In the genomic region with DNA sequence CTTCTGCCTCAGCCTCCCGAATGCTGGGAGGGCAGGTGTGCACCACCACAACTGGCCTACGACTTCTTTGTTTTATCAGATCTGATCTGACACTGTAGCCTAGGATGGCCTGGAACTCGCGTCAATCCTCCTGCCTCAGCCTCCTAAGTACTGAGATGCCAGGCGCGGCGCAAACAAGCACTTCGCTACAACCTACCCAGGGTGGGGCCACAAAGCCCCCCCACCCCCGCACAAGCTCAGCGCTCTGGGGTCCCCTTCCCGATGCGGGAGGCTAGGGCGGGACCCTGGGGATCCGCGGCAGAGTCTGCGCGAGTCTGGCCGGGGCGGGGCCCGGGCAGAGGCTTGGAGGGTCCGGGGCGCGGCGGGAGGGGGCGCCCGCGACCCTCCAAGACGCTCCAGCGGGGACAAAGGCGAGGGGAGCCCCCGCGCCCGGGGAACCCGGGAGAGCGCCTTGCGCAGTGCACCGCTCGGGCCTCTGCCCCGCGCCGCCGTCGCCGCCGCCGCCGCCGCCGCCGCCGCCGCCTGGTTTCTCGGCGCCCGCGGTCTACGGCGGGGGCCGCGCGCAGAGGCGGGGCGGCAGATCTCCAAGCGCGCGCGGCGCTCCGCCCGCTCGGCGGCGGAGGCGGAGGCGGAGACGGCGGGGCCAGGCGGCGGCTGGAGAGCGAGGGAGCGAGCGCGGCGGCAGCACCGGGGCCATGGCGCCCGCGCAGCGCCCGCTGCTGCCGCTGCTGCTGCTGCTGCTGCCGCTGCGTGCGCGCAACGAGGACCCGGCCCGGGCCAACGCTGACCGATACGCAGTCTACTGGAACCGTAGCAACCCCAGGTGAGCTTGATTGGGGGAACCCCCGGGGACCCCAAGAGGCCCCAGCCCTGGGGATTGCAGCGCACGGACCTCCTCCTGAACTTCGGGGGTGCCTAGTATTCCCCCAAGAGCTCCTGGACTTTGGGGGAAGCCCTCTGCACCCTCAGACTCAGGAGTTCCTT, we compare ENCODE assay signal across 8 mouse cellular contexts. TPM values are rescaled to one million over a fixed set of nuclear protein-coding genes. Genes with fewer than 3 reads are reported as not detected.
DNase-seq lines count a peak whose midpoint lies in the region; ATAC-seq and TF ChIP-seq lines count a peak whose summit lies in the region.

A gene (plus strand): TSS at position 415 of the 984 bp plus-strand sequence.

- ATAC-seq in heart, embryonic 13.5 days (ENCODE audit: extremely low read depth, insufficient number of reproducible peaks, low FRiP score, low TSS enrichment), result 0 out of 2 replicates have a peak, but pooled peaks have one; percentile 19
- peak; percentile 66 for ATAC-seq in neural tube, embryonic 11.5 days (ENCODE audit: insufficient read depth, low FRiP score, low TSS enrichment)

- DNase-seq in heart, adult 2 months, result peak; percentile 68 to 73
- no peak for DNase-seq in heart, adult 9 months (ENCODE audit: low spot score in 2 of 2)
- DNase-seq in CH12.LX (ENCODE audit: extremely low read depth), result no peak
- peak; percentile 59 for DNase-seq in cerebellum, adult 9-10 months
- DNase-seq in left cerebral cortex, postnatal 36 days (ENCODE audit: low spot score in 2 of 2), result peak; percentile 48 to 71
- peak; percentile 86 for DNase-seq in neural tube, embryonic 11.5 days (ENCODE audit: low spot score)
- no peak for DNase-seq in spleen, postnatal 14 days (ENCODE audit: low spot score in 2 of 2)

- TF ChIP-seq RAD21 in CH12.LX (IDR thresholded peaks at IDR 0.05; ENCODE audit: low read depth, low read length), result no peak

- no peaks in the 10 kb centered on the region for H3K79me2 ChIP-seq in heart, adult 2 months (replicated peaks; ENCODE audit: control insufficient read depth, insufficient read depth, low read length)
- H3K79me2 ChIP-seq in CH12.LX (replicated peaks; ENCODE audit: control insufficient read depth, extremely low read depth, insufficient read depth, poor library complexity, severe bottlenecking), result no peaks in the 10 kb centered on the region

- H3K4me2 ChIP-seq in CH12.LX (ENCODE audit: insufficient read depth, low read depth, poor library complexity, severe bottlenecking), result peak within 1 kb of the TSS; percentile 72
- H3K4me2 ChIP-seq in heart, embryonic 13.5 days, result peak within 1 kb of the TSS; percentile 76
- H3K4me2 ChIP-seq in neural tube, embryonic 11.5 days (ENCODE audit: low read depth), result peak within 1 kb of the TSS; percentile 70

- dilution Hi-C loops in CH12.LX (cut with MboI; ENCODE audit: extremely low pct_ligation_motif_present, extremely low pct_unique_long_range_greater_than_20kb, low sequenced_read_pairs), result no loop called here

- no peak for TF ChIP-seq CTCF in heart, adult 2 months (IDR thresholded peaks at IDR 0.05)
- TF ChIP-seq CTCF in CH12.LX (conservative IDR thresholded peaks at IDR 0.05 in 1 of 2, IDR thresholded peaks at IDR 0.05 in 1 of 2; ENCODE audit: low read depth in 2 of 2, low read length in 2 of 2), result peak in 1 of 2 experiments; percentile 23; a peak in 2 of 4 replicates

- H3K27ac ChIP-seq in heart, adult 2 months, result peak within 1 kb of the TSS; percentile 40; the same call in 1 of the 2 replicates
- H3K27ac ChIP-seq in CH12.LX (ENCODE audit: insufficient read depth, low read depth), result peak within 1 kb of the TSS; percentile 31; the same call in 1 of the 2 replicates
- peak within 1 kb of the TSS; percentile 64 for H3K27ac ChIP-seq in heart, embryonic 13.5 days (replicated peaks)
- peak within 1 kb of the TSS; percentile 71 for H3K27ac ChIP-seq in neural tube, embryonic 11.5 days (ENCODE audit: low read depth, low read length)

- H3K9ac ChIP-seq in heart, adult 2 months (ENCODE audit: low read depth, low read length), result peak within 1 kb of the TSS; percentile 70
- H3K9ac ChIP-seq in CH12.LX (ENCODE audit: insufficient read depth, low read depth), result peak within 1 kb of the TSS; percentile 37
- H3K9ac ChIP-seq in heart, embryonic 13.5 days, result peak within 1 kb of the TSS; percentile 90
- peak within 1 kb of the TSS; percentile 86 for H3K9ac ChIP-seq in neural tube, embryonic 11.5 days (ENCODE audit: low read length)

- H3K9me3 ChIP-seq in CH12.LX (replicated peaks; ENCODE audit: low read length), result no peaks in the 10 kb centered on the region
- no peaks in the 10 kb centered on the region for H3K9me3 ChIP-seq in heart, embryonic 13.5 days
- H3K9me3 ChIP-seq in neural tube, embryonic 11.5 days (ENCODE audit: control insufficient read depth, low read length), result no peaks in the 10 kb centered on the region

- H3K27me3 ChIP-seq in heart, adult 2 months (ENCODE audit: control insufficient read depth, insufficient read depth, low read length), result no peaks in the 10 kb centered on the region
- peaks cover 54% of the 10 kb centered on the region for H3K27me3 ChIP-seq in CH12.LX (replicated peaks)
- peaks cover 8% of the 10 kb centered on the region for H3K27me3 ChIP-seq in heart, embryonic 13.5 days (replicated peaks)
- H3K27me3 ChIP-seq in neural tube, embryonic 11.5 days (ENCODE audit: control insufficient read depth, insufficient read depth, low read length), result no peaks in the 10 kb centered on the region

- H3K4me1 ChIP-seq in heart, adult 2 months (ENCODE audit: control insufficient read depth, insufficient read depth, low read length), result no peaks in the 10 kb centered on the region
- H3K4me1 ChIP-seq in CH12.LX (ENCODE audit: control insufficient read depth in 1 of 2, insufficient read depth in 2 of 2), result peaks cover 24 to 48% of the 10 kb centered on the region in 2 experiments
- H3K4me1 ChIP-seq in heart, embryonic 13.5 days, result peaks cover 32% of the 10 kb centered on the region
- peaks cover 16% of the 10 kb centered on the region for H3K4me1 ChIP-seq in neural tube, embryonic 11.5 days (ENCODE audit: control insufficient read depth, insufficient read depth, low read length)

- no peak for TF ChIP-seq POLR2A in heart, adult 2 months (IDR thresholded peaks at IDR 0.05; ENCODE audit: insufficient read depth, low read depth, low read length)
- TF ChIP-seq POLR2A in CH12.LX (IDR thresholded peaks at IDR 0.05; ENCODE audit: low read depth, low read length), result no peak

- in situ Hi-C loops in CH12.LX (cut with MboI; ENCODE audit: low pct_ligation_motif_present, low pct_unique_long_range_greater_than_20kb, low sequenced_read_pairs), result loop anchor here (5.0 kb wide), 2 partner anchors 68 to 168 kb away; a partner anchor contains a TSS

- H3K4me3 ChIP-seq in heart, adult 2 months, result peak within 1 kb of the TSS; percentile 58
- H3K4me3 ChIP-seq in CH12.LX (replicated peaks in 1 of 3; ENCODE audit: low read depth in 2 of 3, low read length in 2 of 3, poor library complexity in 1 of 3), result peak within 1 kb of the TSS; percentile 34 to 58 (median 41)
- H3K4me3 ChIP-seq in heart, embryonic 13.5 days, result peak within 1 kb of the TSS; percentile 74
- H3K4me3 ChIP-seq in neural tube, embryonic 11.5 days (ENCODE audit: low read depth, low read length), result peak within 1 kb of the TSS; percentile 67

- TF ChIP-seq EP300 in heart, adult 2 months (IDR thresholded peaks at IDR 0.05; ENCODE audit: insufficient read depth, low read depth, low read length), result no peak
- no peak for TF ChIP-seq EP300 in CH12.LX (IDR thresholded peaks at IDR 0.05; ENCODE audit: low read length)

- 10% methylated on average over 94 of the region's 106 CpGs for WGBS in heart, adult 2 months
- 1% methylated on average over 79 of the region's 106 CpGs for WGBS in heart, embryonic 13.5 days
- 2% methylated on average over 78 of the region's 106 CpGs for WGBS in neural tube, embryonic 11.5 days

- intact Hi-C loops in heart, adult 2 months (cut with DNase I), result loop anchor here (5.0 to 10.0 kb wide), 3 partner anchors 48 to 193 kb away; a partner anchor contains a TSS
- intact Hi-C loops in left cerebral cortex, postnatal 36 days (cut with DNase I), result no loop called here

- no peaks in the 10 kb centered on the region for H3K36me3 ChIP-seq in heart, adult 2 months (ENCODE audit: control insufficient read depth, insufficient read depth, low read length)
- H3K36me3 ChIP-seq in CH12.LX (replicated peaks in 1 of 2; ENCODE audit: control insufficient read depth in 1 of 2, insufficient read depth in 1 of 2, low read length in 1 of 2), result peaks cover 2 to 18% of the 10 kb centered on the region in 2 experiments
- H3K36me3 ChIP-seq in heart, embryonic 13.5 days, result no peaks in the 10 kb centered on the region
- no peaks in the 10 kb centered on the region for H3K36me3 ChIP-seq in neural tube, embryonic 11.5 days (ENCODE audit: control insufficient read depth, insufficient read depth, low read length)

TF ChIP-seq in CH12.LX, 34 proteins besides CTCF, POLR2A, EP300 and RAD21:
- TF ChIP-seq E2F4 (IDR thresholded peaks at IDR 0.05; ENCODE audit: insufficient replicate concordance, low read depth, low read length), result no peak
- TF ChIP-seq JUN (IDR thresholded peaks at IDR 0.05; ENCODE audit: insufficient read depth, low read depth, low read length), result no peak
- TF ChIP-seq MEF2A (IDR thresholded peaks at IDR 0.05; ENCODE audit: borderline replicate concordance, low read depth, low read length), result 0 out of 2 replicates have a peak, but pooled peaks have one; percentile 17
- TF ChIP-seq TCF12 (IDR thresholded peaks at IDR 0.05; ENCODE audit: low read depth, low read length), result 0 out of 2 replicates have a peak, but pooled peaks have one; percentile 28
- TF ChIP-seq MXI1 (IDR thresholded peaks at IDR 0.05; ENCODE audit: low read depth, low read length), result no peak
- no peak for TF ChIP-seq IRF4 (IDR thresholded peaks at IDR 0.05; ENCODE audit: low read depth, low read length)
- no peak for TF ChIP-seq PAX5 (IDR thresholded peaks at IDR 0.05; ENCODE audit: low read length)
- TF ChIP-seq KAT2A (IDR thresholded peaks at IDR 0.05; ENCODE audit: insufficient replicate concordance, low read length), result no peak
- no peak for TF ChIP-seq MAX (IDR thresholded peaks at IDR 0.05; ENCODE audit: low read length)
- TF ChIP-seq MYC (IDR thresholded peaks at IDR 0.05; ENCODE audit: low read depth, low read length), result no peak
- no peak for TF ChIP-seq BHLHE40 (IDR thresholded peaks at IDR 0.05; ENCODE audit: low read depth, low read length)
- TF ChIP-seq NRF1 (IDR thresholded peaks at IDR 0.05; ENCODE audit: low read depth, low read length), result peak; percentile 69
- no peak for TF ChIP-seq JUND (conservative IDR thresholded peaks at IDR 0.05; ENCODE audit: low read depth, low read length)
- peak; percentile 67; the same call in 1 of the 2 replicates for TF ChIP-seq UBTF (IDR thresholded peaks at IDR 0.05; ENCODE audit: low read depth, low read length)
TF ChIP-seq in CH12.LX: peak in this region for 4.

RNA-seq across cellular contexts. Expression of the gene that starts here (rescaled TPM):
- total RNA-seq in heart, adult 2 months (2021), result 1 to 10 TPM in 1 of 2 experiments, under 1 TPM in 1; 0.86 to 1.1 TPM
- polyA plus RNA-seq in heart, adult 2 months (2012; rRNA removed), result 1.2 and 1.7 TPM in 2 replicates
- total RNA-seq in CH12.LX (2012; rRNA removed) (0.63 and 1.5 TPM in 2 replicates), CH12.LX (2014; rRNA removed) (0.23 and 0.34 TPM in 2 replicates)
- 0.45 and 0.86 TPM in 2 replicates for polyA plus RNA-seq in CH12.LX (2012; ENCODE audit: insufficient read length, low read depth)
- polyA plus RNA-seq in heart, embryonic 13.5 days (2015; fragmentation: Nextera tagmentation; extraction: Ambion mirVana), result 8.5 and 10.6 TPM in 2 replicates
- total RNA-seq in left cerebral cortex, postnatal 36 days (2021), result 1 to 10 TPM; 8.9 to 9.0 TPM
- 36.2 and 38.9 TPM in 2 replicates for polyA plus RNA-seq in neural tube, embryonic 11.5 days (2014; fragmentation: Nextera tagmentation; extraction: Ambion mirVana)

Comparison
In these comparisons a context has a peak if more than half of its experiments do, and no peak if none do; other contexts are left out.
1. DNase-seq: peak in heart, adult 2 months (2 of 2), cerebellum, adult 9-10 months (single experiment), left cerebral cortex, postnatal 36 days (2 of 2) and neural tube, embryonic 11.5 days (single experiment); none in heart, adult 9 months (0 of 2), CH12.LX (single experiment) and spleen, postnatal 14 days (0 of 2).
2. H3K9ac ChIP-seq: peak in every context shown above with its lines; median percentile 90 in heart, embryonic 13.5 days; 86 in neural tube, embryonic 11.5 days; 70 in heart, adult 2 months; 37 in CH12.LX.
3. Peak in every context shown above with its lines, with median percentiles within 50 percentile points of each other: H3K27ac ChIP-seq, H3K4me3 ChIP-seq and H3K4me2 ChIP-seq.